Mouse (Mus musculus) urinary bladder, postnatal 10 days (tissue): ENCODE results near the gene Plk5.

Experiments used
- DNase-seq: peaks from one replicate; pipeline ENCODE4 v3.0.0; 2022; ENCODE audit warnings: low spot score

Plk5 gene

GRCm38 (mm10) chr10:80357994-80358639 lies 1.9 kb downstream of the Plk5 start:
- DNase-seq: no peak

- DNase-seq: no peak
Observed at GRCm38 (mm10) chr10:80363734-80364133, 7.5 kb downstream of the Plk5 start.

- no peak for DNase-seq
Observed at GRCm38 (mm10) chr10:80365736-80366135, 9.5 kb downstream of the Plk5 start.

- no peak for DNase-seq
Observed at GRCm38 (mm10) chr10:80367954-80368353, 11.7 kb downstream of the Plk5 start.

- DNase-seq: no peak
Observed at GRCm38 (mm10) chr10:80368392-80368791, 12.1 kb downstream of the Plk5 start.

- no peak for DNase-seq
Observed at GRCm38 (mm10) chr10:80369995-80370747, 13.9 kb downstream of the Plk5 start.

GRCm38 (mm10) chr10:80371411-80371966 lies 15.2 kb downstream of the Plk5 start:
- no peak for DNase-seq

- no peak for DNase-seq
Observed at GRCm38 (mm10) chr10:80371983-80372382, 15.7 kb downstream of the Plk5 start.

GRCm38 (mm10) chr10:80372706-80373105 lies 16.4 kb downstream of the Plk5 start:
- no peak for DNase-seq

- no peak for DNase-seq
Observed at GRCm38 (mm10) chr10:80374063-80374462, 17.8 kb downstream of the Plk5 start.

GRCm38 (mm10) chr10:80376160-80376559 lies 19.9 kb downstream of the Plk5 start:
- DNase-seq: peak; percentile 85

GRCm38 (mm10) chr10:80377716-80378115 lies 21.5 kb downstream of the Plk5 start:
- no peak for DNase-seq

GRCm38 (mm10) chr10:80382641-80383365 lies 26.5 kb downstream of the Plk5 start:
- no peak for DNase-seq

- DNase-seq: no peak
Observed at GRCm38 (mm10) chr10:80383431-80383830, 27.2 kb downstream of the Plk5 start.

- no peak for DNase-seq
Observed at GRCm38 (mm10) chr10:80384115-80384639, 27.9 kb downstream of the Plk5 start.

- DNase-seq: no peak
Observed at GRCm38 (mm10) chr10:80384709-80385108, 28.4 kb downstream of the Plk5 start.

GRCm38 (mm10) chr10:80385310-80385709 lies 29.1 kb downstream of the Plk5 start:
- DNase-seq: no peak

- DNase-seq: no peak
Observed at GRCm38 (mm10) chr10:80385811-80386734, 29.8 kb downstream of the Plk5 start.

GRCm38 (mm10) chr10:80386735-80387471 lies 30.6 kb downstream of the Plk5 start:
- no peak for DNase-seq

- DNase-seq: peak; percentile 60
Observed at GRCm38 (mm10) chr10:80387522-80387959, 31.3 kb downstream of the Plk5 start, which contains the start of gene Mex3d. Gene Mex3d, minus strand, starts transcription at chr10:80387659.
